ENCODE assay signal across 14 mouse cellular contexts in genomic region chr8:88568211-88568610, GRCm38 (mm10). TPM values are rescaled to one million over a fixed set of nuclear protein-coding genes. Genes with fewer than 3 reads are reported as not detected.
A peak's percentile ranks its signal among the peaks of the same experiment; 100 is the strongest.
DNase-seq lines count a peak whose midpoint lies in the region; ATAC-seq and TF ChIP-seq lines count a peak whose summit lies in the region.
"Had no signal": no experiment of that assay in that cellular context is flagged by ENCODE, and none has a peak within 500 bp of the region (broad histone marks: within the 10 kb centered on the region; RNA-seq: fewer than 3 reads in every experiment).

No protein-coding gene starts in this region.

- no peaks in the 10 kb centered on the region for H3K36me3 ChIP-seq in heart, embryonic 10.5 days
- no peaks in the 10 kb centered on the region for H3K36me3 ChIP-seq in intestine, embryonic 14.5 days (ENCODE audit: control insufficient read depth, insufficient read depth, low read length)
- no peaks in the 10 kb centered on the region for H3K36me3 ChIP-seq in intestine, postnatal 0 days (ENCODE audit: control insufficient read depth, insufficient read depth)
- H3K36me3 ChIP-seq in neural tube, embryonic 13.5 days, result no peaks in the 10 kb centered on the region
- H3K36me3 ChIP-seq in neural tube, embryonic 15.5 days, result no peaks in the 10 kb centered on the region
- H3K36me3 ChIP-seq in stomach, postnatal 0 days (ENCODE audit: control insufficient read depth, insufficient read depth, low read length), result no peaks in the 10 kb centered on the region
- H3K36me3 ChIP-seq: midbrain, embryonic 12.5 days had no signal

- peak overlapping the region; percentile 91 for H3K27ac ChIP-seq in heart, embryonic 10.5 days
- H3K27ac ChIP-seq in intestine, embryonic 14.5 days (ENCODE audit: low read depth), result 0 out of 2 replicates have a peak overlapping the region, but pooled peaks have one; percentile 3
- no peak overlapping the region; the same call in 1 of the 2 replicates for H3K27ac ChIP-seq in intestine, postnatal 0 days (ENCODE audit: low read depth, low read length)
- H3K27ac ChIP-seq in neural tube, embryonic 13.5 days (replicated peaks), result 0 out of 2 replicates have a peak overlapping the region, but pooled peaks have one; percentile 18
- no peak overlapping the region for H3K27ac ChIP-seq in neural tube, embryonic 15.5 days (replicated peaks)
- peak overlapping the region; percentile 90 for H3K27ac ChIP-seq in stomach, postnatal 0 days (replicated peaks)
- H3K27ac ChIP-seq: layer of hippocampus, adult 2 months; midbrain, embryonic 12.5 days had no signal

- no peak for TF ChIP-seq EP300 in stomach, postnatal 0 days (optimal IDR thresholded peaks at IDR 0.05)

- H3K4me3 ChIP-seq in heart, embryonic 10.5 days, result no peak overlapping the region
- no peak overlapping the region for H3K4me3 ChIP-seq in intestine, embryonic 14.5 days (ENCODE audit: low read depth, low read length)
- no peak overlapping the region for H3K4me3 ChIP-seq in intestine, postnatal 0 days (ENCODE audit: low read depth, low read length)
- no peak overlapping the region for H3K4me3 ChIP-seq in neural tube, embryonic 13.5 days
- no peak overlapping the region for H3K4me3 ChIP-seq in neural tube, embryonic 15.5 days (replicated peaks)
- no peak overlapping the region for H3K4me3 ChIP-seq in stomach, postnatal 0 days (ENCODE audit: low read depth, low read length)
- H3K4me3 ChIP-seq: layer of hippocampus, adult 2 months; midbrain, embryonic 12.5 days had no signal

- H3K4me1 ChIP-seq in heart, embryonic 10.5 days, result peaks cover 93% of the 10 kb centered on the region
- peaks cover 78% of the 10 kb centered on the region for H3K4me1 ChIP-seq in intestine, embryonic 14.5 days (replicated peaks; ENCODE audit: control insufficient read depth, insufficient read depth, low read length)
- H3K4me1 ChIP-seq in intestine, postnatal 0 days (replicated peaks; ENCODE audit: control insufficient read depth, insufficient read depth, low read length), result peaks cover 4% of the 10 kb centered on the region; the same call in 1 of the 2 replicates
- H3K4me1 ChIP-seq in neural tube, embryonic 13.5 days (replicated peaks), result peaks cover 85% of the 10 kb centered on the region
- peaks cover 71% of the 10 kb centered on the region for H3K4me1 ChIP-seq in neural tube, embryonic 15.5 days
- H3K4me1 ChIP-seq in stomach, postnatal 0 days (replicated peaks; ENCODE audit: control insufficient read depth, insufficient read depth), result peaks cover 9% of the 10 kb centered on the region

- H3K4me2 ChIP-seq in intestine, embryonic 14.5 days (ENCODE audit: low read length), result no peak overlapping the region
- no peak overlapping the region for H3K4me2 ChIP-seq in intestine, postnatal 0 days (replicated peaks; ENCODE audit: low read depth)
- no peak overlapping the region for H3K4me2 ChIP-seq in neural tube, embryonic 13.5 days
- no peak overlapping the region for H3K4me2 ChIP-seq in neural tube, embryonic 15.5 days
- H3K4me2 ChIP-seq in stomach, postnatal 0 days (replicated peaks; ENCODE audit: low read depth), result no peak overlapping the region
- H3K4me2 ChIP-seq: midbrain, embryonic 12.5 days had no signal

- H3K9me3 ChIP-seq in heart, embryonic 10.5 days, result no peaks in the 10 kb centered on the region
- H3K9me3 ChIP-seq in intestine, embryonic 14.5 days (ENCODE audit: control insufficient read depth, low read length), result no peaks in the 10 kb centered on the region
- no peaks in the 10 kb centered on the region for H3K9me3 ChIP-seq in intestine, postnatal 0 days (ENCODE audit: control insufficient read depth)
- no peaks in the 10 kb centered on the region for H3K9me3 ChIP-seq in neural tube, embryonic 13.5 days
- H3K9me3 ChIP-seq in neural tube, embryonic 15.5 days (replicated peaks), result no peaks in the 10 kb centered on the region
- no peaks in the 10 kb centered on the region for H3K9me3 ChIP-seq in stomach, postnatal 0 days (ENCODE audit: control insufficient read depth, low read length)
- H3K9me3 ChIP-seq: midbrain, embryonic 12.5 days had no signal

- DNase-seq in heart, embryonic 10.5 days (ENCODE audit: low spot score), result no peak
- no peak for DNase-seq in heart, postnatal 4 days
- DNase-seq in intestine, embryonic 14.5 days (ENCODE audit: low spot score), result no peak
- no peak for DNase-seq in stomach, postnatal 0 days (ENCODE audit: low spot score)
- DNase-seq: cerebellum, adult 2 months; kidney, adult 11 months; thymus, adult 18-20 months had no signal

- no peaks in the 10 kb centered on the region for H3K27me3 ChIP-seq in heart, embryonic 10.5 days (ENCODE audit: insufficient read depth, poor library complexity, severe bottlenecking)
- no peaks in the 10 kb centered on the region for H3K27me3 ChIP-seq in intestine, embryonic 14.5 days (replicated peaks; ENCODE audit: control insufficient read depth, insufficient read depth, low read length)
- no peaks in the 10 kb centered on the region for H3K27me3 ChIP-seq in intestine, postnatal 0 days (replicated peaks; ENCODE audit: control insufficient read depth, insufficient read depth, low read length)
- H3K27me3 ChIP-seq in neural tube, embryonic 13.5 days, result no peaks in the 10 kb centered on the region
- H3K27me3 ChIP-seq in neural tube, embryonic 15.5 days (replicated peaks), result no peaks in the 10 kb centered on the region
- H3K27me3 ChIP-seq in stomach, postnatal 0 days (ENCODE audit: control insufficient read depth, insufficient read depth, low read length), result no peaks in the 10 kb centered on the region

- H3K9ac ChIP-seq in intestine, embryonic 14.5 days (ENCODE audit: low read length), result no peak overlapping the region
- no peak overlapping the region for H3K9ac ChIP-seq in intestine, postnatal 0 days (ENCODE audit: low read depth, low read length)
- H3K9ac ChIP-seq in neural tube, embryonic 13.5 days, result no peak overlapping the region
- no peak overlapping the region for H3K9ac ChIP-seq in neural tube, embryonic 15.5 days (replicated peaks)
- no peak overlapping the region for H3K9ac ChIP-seq in stomach, postnatal 0 days (ENCODE audit: low read length)
- H3K9ac ChIP-seq: midbrain, embryonic 12.5 days had no signal

- no peak for ATAC-seq in intestine, embryonic 14.5 days (replicated peaks; ENCODE audit: low FRiP score, low TSS enrichment, low read depth)
- ATAC-seq in intestine, postnatal 0 days, result no peak
- ATAC-seq in neural tube, embryonic 13.5 days (ENCODE audit: low read depth), result no peak
- no peak for ATAC-seq in neural tube, embryonic 15.5 days (ENCODE audit: low FRiP score)
- no peak for ATAC-seq in stomach, postnatal 0 days (ENCODE audit: low FRiP score, low TSS enrichment)
- ATAC-seq in megakaryocyte-erythroid progenitor cell, adult 5-6 weeks (replicated peaks; ENCODE audit: low FRiP score, low TSS enrichment, poor library complexity, severe bottlenecking), result no peak
- ATAC-seq: activated CD4-positive, CD25-positive, alpha-beta regulatory T cell, adult 4 months had no signal

- no peak for TF ChIP-seq CTCF in intestine, postnatal 0 days (IDR thresholded peaks at IDR 0.05; ENCODE audit: low read depth)
- no peak for TF ChIP-seq CTCF in stomach, postnatal 0 days (IDR thresholded peaks at IDR 0.05; ENCODE audit: low read depth)

- WGBS in heart, embryonic 10.5 days, result 91% methylated on average over 3 of the region's 3 CpGs
- WGBS in intestine, embryonic 14.5 days, result 81% methylated on average over 3 of the region's 3 CpGs
- 74% methylated on average over 3 of the region's 3 CpGs for WGBS in intestine, postnatal 0 days
- WGBS in neural tube, embryonic 13.5 days, result 93% methylated on average over 3 of the region's 3 CpGs
- 86% methylated on average over 3 of the region's 3 CpGs for WGBS in neural tube, embryonic 15.5 days
- WGBS in stomach, postnatal 0 days, result 69% methylated on average over 3 of the region's 3 CpGs

RNA-seq across cellular contexts. Expression of gene Nkd1, which starts 47.1 kb away (rescaled TPM):
- 21.9 and 38.0 TPM in 2 replicates for polyA plus RNA-seq in heart, embryonic 10.5 days (2016; fragmentation: Nextera tagmentation; extraction: Ambion mirVana)
- total RNA-seq in heart, postnatal 4 days (2021), result 10 to 100 TPM in 1 of 2 experiments, 1 to 10 TPM in 1; 8.7 to 10.2 TPM
- 33.6 and 35.8 TPM in 2 replicates for polyA plus RNA-seq in intestine, embryonic 14.5 days (2014; fragmentation: Nextera tagmentation; extraction: Ambion mirVana)
- polyA plus RNA-seq in intestine, postnatal 0 days (2015; fragmentation: Nextera tagmentation; extraction: Ambion mirVana), result 24.5 and 26.2 TPM in 2 replicates
- polyA plus RNA-seq in neural tube, embryonic 13.5 days (2015; fragmentation: Nextera tagmentation; extraction: Ambion mirVana), result 48.9 and 52.3 TPM in 2 replicates
- polyA plus RNA-seq in neural tube, embryonic 15.5 days (2015; fragmentation: Nextera tagmentation; extraction: Ambion mirVana), result 39.5 and 40.2 TPM in 2 replicates
- 57.4 and 58.8 TPM in 2 replicates for polyA plus RNA-seq in stomach, postnatal 0 days (2015; fragmentation: Nextera tagmentation; extraction: Ambion mirVana)
- total RNA-seq in megakaryocyte-erythroid progenitor cell, adult 5-6 weeks (2014; fragmentation: Nextera tagmentation), result not detected in 2 replicates
- total RNA-seq in megakaryocyte-erythroid progenitor cell, adult 5-6 weeks (2017), result not detected in 2 replicates
- polyA plus RNA-seq: activated CD4-positive, CD25-positive, alpha-beta regulatory T cell, adult 4 months had no signal

Comparison
In these comparisons a context has a peak if more than half of its experiments do, and no peak if none do; other contexts are left out.
1. H3K27ac ChIP-seq: peak in heart, embryonic 10.5 days (single experiment), intestine, embryonic 14.5 days (single experiment), neural tube, embryonic 13.5 days (single experiment) and stomach, postnatal 0 days (single experiment); none in intestine, postnatal 0 days (single experiment) and neural tube, embryonic 15.5 days (single experiment).